Mouse (Mus musculus): Measurements from ENCODE around the gene Ces3a.

DNA sequence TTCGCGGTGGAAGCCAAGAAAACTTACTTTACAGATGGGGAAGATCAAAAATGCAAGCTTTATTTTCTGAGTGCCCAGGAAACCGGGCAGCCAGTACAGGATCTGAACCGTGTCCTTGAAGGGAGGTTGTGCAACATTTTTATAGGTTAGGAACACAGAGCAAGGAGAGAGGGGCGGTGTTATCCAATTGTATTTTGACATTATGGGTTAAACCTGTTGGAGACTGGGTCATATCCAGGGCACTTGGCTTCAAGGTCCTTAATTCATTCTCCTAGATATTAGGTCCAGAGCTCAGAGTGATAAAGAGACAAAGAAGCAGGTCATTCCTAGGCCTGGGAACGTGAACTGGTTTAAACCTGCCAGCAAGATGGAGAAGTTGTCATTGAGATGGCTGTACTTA, 49.2 kb upstream of the Ces3a start:
- TF ChIP-seq NRF1 (IDR thresholded peaks at IDR 0.05; ENCODE audit: insufficient read depth, low read depth, low read length, poor library complexity, severe bottlenecking) (no peak), ZC3H11A (IDR thresholded peaks at IDR 0.05; ENCODE audit: low read depth, low read length) (no peak), CTCF (IDR thresholded peaks at IDR 0.05 in 2 of 3, conservative IDR thresholded peaks at IDR 0.05 in 1 of 3; ENCODE audit: control insufficient read depth in 1 of 3, insufficient read depth in 1 of 3, low read depth in 2 of 3, low read length in 3 of 3, poor library complexity in 1 of 3, severe bottlenecking in 1 of 3) (no peak)
